Mouse (Mus musculus) layer of hippocampus, adult 6 months (tissue): ENCODE data around the gene Isoc2b. TPM values are rescaled to one million over a fixed set of nuclear protein-coding genes. Genes with fewer than 3 reads are reported as not detected.

ENCODE experiments used
- long read RNA-seq, 2 experiments: library from polyadenylated mRNA; unstranded; transcript quantifications; one replicate each; pipeline ENCODE4 v2.0.0; 2019 to 2020
- polyA plus RNA-seq: library from polyadenylated mRNA; unstranded; fragments of <200 nt; fragmentation: Nextera tagmentation; gene quantifications from 2 replicates; pipeline ENCODE4 v1.2.3, GENCODE M21; 2021

The Isoc2b gene
- 17.0 and 20.1 TPM in 2 replicates for polyA plus RNA-seq
- long read RNA-seq, experiment 1, transcript Isoc2b-201 (6 exons, 1,080 nt): major isoform, 9 of 19 reads
- long read RNA-seq, experiment 1, partial matches to known transcripts: 0 of 19 reads
- long read RNA-seq, experiment 1, other reads (novel, unspliced or antisense): 10 of 19 reads
- long read RNA-seq, experiment 2, partial matches to known transcripts: 0 of 11 reads
- long read RNA-seq, experiment 2, other reads (novel, unspliced or antisense): 7 of 11 reads

DNA sequence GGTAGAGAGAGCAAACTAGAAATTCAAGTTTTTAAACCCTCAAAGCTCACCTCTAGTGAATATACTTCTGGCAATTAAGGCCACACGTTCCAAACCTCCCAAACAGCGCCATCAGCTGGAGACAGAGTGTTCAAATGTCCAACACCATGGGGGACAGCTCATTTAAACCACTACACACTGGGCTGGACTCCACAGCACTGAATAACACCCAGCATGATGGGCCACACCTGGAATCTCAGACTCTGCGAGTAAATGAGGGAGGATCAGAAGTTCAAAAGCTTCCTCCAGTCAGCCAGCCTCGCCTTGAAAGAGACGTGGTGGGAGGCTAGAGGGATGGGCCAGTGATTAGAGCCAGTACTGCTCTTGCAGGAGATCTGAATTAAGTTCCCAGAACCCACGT lies at the start of gene Isoc2b:
Gene Isoc2b, minus strand, starts transcription at position 126 of the 400 bp plus-strand sequence.

DNA sequence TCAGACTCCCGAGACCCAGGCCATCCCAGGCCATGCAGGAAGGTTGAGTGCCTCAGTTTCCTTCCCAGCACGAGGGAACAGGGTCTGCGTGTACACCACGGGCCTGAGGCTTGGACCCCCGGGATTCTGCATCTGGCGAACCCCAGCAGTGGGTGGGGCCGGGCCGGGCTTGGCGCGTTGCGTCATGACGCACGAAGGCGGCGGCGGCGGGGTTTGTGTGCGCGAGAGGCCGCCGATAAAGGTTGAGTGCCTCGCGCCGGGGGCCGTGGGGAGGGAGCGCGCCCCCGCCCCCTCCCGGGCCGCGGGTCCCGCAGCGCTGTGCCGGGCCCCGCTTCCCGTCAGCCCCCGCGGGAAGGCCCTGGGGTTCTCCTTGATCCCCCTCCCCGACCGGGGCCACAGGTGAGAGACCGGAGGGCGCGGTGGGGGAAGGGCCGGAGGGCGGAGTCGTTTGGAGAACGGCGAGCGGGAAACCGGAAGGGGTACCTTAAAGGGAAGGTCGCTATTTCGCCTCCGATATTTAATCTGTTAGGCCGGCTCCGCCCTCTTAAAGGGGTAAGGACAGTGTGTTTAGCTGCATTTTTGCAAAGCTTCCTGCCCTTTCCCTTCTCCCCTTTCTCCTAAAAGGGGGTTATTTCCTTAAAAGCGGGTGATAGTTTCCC lies 45.1 kb upstream of the Isoc2b start, which contains the start of gene Zfp628:
Gene Zfp628, plus strand, starts transcription at position 211 of the 659 bp plus-strand sequence.

DNA sequence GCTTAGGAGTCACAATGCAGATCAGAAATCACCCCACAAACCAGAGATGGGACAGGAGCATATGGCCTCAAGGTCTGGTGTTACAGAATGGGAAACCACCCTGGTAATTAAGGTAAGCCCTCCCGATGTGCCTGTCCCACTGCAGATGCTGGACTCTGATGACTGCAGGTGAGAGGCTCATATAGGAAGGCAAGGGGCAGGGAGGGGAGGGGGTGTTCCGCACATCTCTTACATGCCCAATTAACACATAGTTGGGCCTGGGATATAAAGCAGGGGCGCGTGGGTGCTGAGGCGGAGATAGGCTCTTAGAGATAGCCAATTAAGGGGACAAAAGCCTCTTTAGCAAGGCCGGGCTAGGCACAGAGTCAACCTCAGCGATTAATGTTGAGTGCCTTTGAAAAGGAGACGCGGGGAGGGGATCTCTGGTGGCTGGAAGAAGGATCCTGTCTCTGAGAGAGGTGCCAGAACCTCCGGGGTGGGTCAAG lies 36.5 kb upstream of the Isoc2b start, which contains the start of gene Gm36210:
Gene Gm36210, minus strand, starts transcription at position 51 of the 485 bp plus-strand sequence.

DNA sequence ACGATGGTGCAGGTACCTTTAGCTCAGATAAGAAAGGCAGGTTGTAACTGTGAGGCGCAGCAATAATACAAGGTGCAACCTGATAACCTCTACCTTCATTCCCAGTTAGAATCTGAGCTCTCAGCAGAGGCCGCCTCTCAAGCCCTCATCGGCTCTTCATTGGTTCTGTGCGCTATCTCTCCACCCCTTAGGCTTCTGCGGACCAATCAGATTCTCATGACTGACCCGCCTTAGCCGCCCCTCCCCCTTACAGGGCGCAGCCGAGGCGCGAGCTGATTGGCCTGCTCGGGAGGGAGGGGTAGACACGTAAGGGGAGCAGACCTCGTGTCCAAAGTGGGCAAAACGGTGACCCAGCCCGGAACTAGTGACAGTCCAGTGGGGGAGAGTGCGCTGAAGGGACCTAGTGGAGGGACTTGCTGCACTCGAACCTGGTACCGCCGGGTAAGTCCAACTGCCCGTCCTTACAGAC lies 6.7 kb upstream of the Isoc2b start, which contains the start of gene Isoc2a:
Gene Isoc2a, plus strand, starts transcription at position 401 of the 469 bp plus-strand sequence.

DNA sequence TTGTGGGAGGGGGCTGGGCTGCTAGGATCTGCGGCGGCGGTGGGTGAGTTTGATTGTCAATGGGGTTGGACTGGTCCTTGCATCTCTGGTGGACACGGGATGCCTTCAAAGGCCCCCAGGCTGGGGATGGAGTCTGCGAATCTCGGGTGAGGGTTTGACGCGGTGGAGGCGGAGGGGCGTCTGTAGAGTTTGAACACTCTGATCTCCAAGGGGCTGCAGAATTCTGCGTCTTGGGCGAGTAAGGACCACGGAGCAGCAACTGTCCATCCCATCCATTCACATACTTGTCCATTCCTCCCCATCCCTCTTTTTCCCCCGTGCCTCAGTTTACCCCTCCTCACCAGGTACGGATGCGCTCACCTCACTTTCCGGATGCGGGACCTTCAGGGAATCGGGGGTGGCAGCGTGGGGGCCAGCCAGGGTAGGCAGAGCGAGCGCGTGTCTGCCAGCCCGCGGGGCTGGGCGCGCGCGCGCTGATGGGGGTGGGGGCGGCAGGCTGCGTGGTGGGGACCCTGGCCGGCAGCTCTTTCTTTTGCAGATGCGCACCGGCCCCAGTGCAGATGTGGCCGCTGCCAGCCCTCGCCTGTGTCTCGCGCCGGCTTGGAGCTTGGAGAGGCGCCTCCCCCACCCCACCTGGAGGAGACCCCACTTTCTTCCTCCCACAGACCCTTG lies 25.7 kb downstream of the Isoc2b start, which contains the start of gene Shisa7:
Gene Shisa7, minus strand, starts transcription at position 452 of the 672 bp plus-strand sequence.

DNA sequence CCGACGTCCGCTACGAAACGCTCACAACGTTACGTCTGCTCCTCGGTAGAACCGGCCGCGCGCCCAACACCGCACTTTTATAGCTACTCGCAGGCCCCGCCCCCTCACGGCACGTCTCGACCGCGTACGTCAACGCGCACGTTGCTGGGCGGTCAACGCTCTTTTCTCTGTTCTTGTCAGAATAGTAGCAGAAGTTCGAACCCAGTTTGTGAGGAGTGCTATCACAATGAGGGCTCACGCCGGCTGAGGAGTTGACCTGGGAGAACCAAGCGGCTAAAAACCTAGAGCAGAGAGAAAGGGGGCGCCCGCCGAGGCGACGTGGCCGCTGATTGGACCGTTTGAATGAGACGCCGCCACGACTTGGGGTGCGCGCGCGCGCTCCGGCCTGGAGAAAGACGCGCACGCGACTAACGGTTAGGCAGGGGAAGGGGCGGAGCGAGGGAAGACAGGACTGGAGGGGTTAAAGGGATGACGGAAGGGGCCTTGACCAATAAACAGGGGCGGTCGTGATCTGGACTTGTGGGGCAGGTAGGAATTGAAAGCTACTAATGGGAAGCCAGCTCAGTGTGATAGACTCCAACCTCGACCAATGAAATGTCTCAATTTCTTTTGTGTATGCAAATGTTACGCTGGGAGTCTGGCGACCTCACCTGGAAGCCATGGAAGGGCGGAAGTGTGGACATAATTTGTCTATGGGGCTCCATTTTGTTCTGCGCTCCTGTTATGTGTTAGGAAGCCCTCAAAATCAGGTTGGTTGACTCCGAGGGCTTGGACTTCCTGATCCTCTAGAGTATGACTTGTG lies 57.6 kb downstream of the Isoc2b start, which contains the start of gene Ube2s:
Gene Ube2s, minus strand, starts transcription at position 288 of the 802 bp plus-strand sequence.

Other genes starting within 250 kb of the Isoc2b start
- gene Tmem86b, start 238.8 kb downstream of the Isoc2b start, polyA plus RNA-seq: 0.38 TPM in 1 of 2 replicates, not detected in the other
- gene Ppp6r1, start 211.2 kb downstream of the Isoc2b start, polyA plus RNA-seq: 3.4 and 5.9 TPM in 2 replicates
- gene Hspbp1, start 185.2 kb downstream of the Isoc2b start, polyA plus RNA-seq: 137 and 145 TPM in 2 replicates
- gene Brsk1, start 179.7 kb downstream of the Isoc2b start, polyA plus RNA-seq: 3.8 and 6.0 TPM in 2 replicates
- gene Tmem150b, start 145.0 kb downstream of the Isoc2b start, polyA plus RNA-seq: not detected in 2 replicates
- 4.3 and 4.5 TPM in 2 replicates for gene Kmt5c, start 130.1 kb downstream of the Isoc2b start, polyA plus RNA-seq
- gene Cox6b2, start 117.2 kb downstream of the Isoc2b start, polyA plus RNA-seq: 19.8 and 42.8 TPM in 2 replicates
- not detected in 2 replicates for gene Fam71e2, start 99.0 kb downstream of the Isoc2b start, polyA plus RNA-seq
- gene Il11, start 87.4 kb downstream of the Isoc2b start, polyA plus RNA-seq: 0.18 and 0.45 TPM in 2 replicates
- not detected in 2 replicates for gene Tmem190, start 87.3 kb downstream of the Isoc2b start, polyA plus RNA-seq
- 7.2 and 9.5 TPM in 2 replicates for gene Tmem238, start 80.6 kb downstream of the Isoc2b start, polyA plus RNA-seq
- 1,085 and 1,204 TPM in 2 replicates for gene Rpl28, start 77.4 kb downstream of the Isoc2b start, polyA plus RNA-seq
- 16.3 and 20.3 TPM in 2 replicates for gene Ube2s, start 57.7 kb downstream of the Isoc2b start, polyA plus RNA-seq
- gene Shisa7, start 25.6 kb downstream of the Isoc2b start, polyA plus RNA-seq: 11.7 and 13.1 TPM in 2 replicates
- gene Isoc2a, start 6.9 kb upstream of the Isoc2b start, polyA plus RNA-seq: 0.87 and 0.94 TPM in 2 replicates
- 0.14 and 0.29 TPM in 2 replicates for gene Gm36210, start 36.3 kb upstream of the Isoc2b start, polyA plus RNA-seq
- 0.75 and 0.93 TPM in 2 replicates for gene Zfp628, start 45.0 kb upstream of the Isoc2b start, polyA plus RNA-seq
- gene Nat14, start 51.8 kb upstream of the Isoc2b start, polyA plus RNA-seq: 136 and 147 TPM in 2 replicates
- 0.04 and 0.05 TPM in 2 replicates for gene Ssc5d, start 55.5 kb upstream of the Isoc2b start, polyA plus RNA-seq
- 0.31 and 0.74 TPM in 2 replicates for gene Sbk2, start 94.1 kb upstream of the Isoc2b start, polyA plus RNA-seq
- gene Sbk3, start 100.9 kb upstream of the Isoc2b start, polyA plus RNA-seq: 0.08 and 0.15 TPM in 2 replicates
- gene Zfp579, start 125.9 kb upstream of the Isoc2b start, polyA plus RNA-seq: 6.2 and 8.0 TPM in 2 replicates
- 11.0 and 13.9 TPM in 2 replicates for gene Zfp524, start 144.2 kb upstream of the Isoc2b start, polyA plus RNA-seq
- 13.3 and 16.7 TPM in 2 replicates for gene Fiz1, start 144.4 kb upstream of the Isoc2b start, polyA plus RNA-seq
- gene Gm44973, start 145.2 kb upstream of the Isoc2b start, polyA plus RNA-seq: 0.31 TPM in 1 of 2 replicates, not detected in the other
- 1.5 and 2.0 TPM in 2 replicates for gene Zfp865, start 150.1 kb upstream of the Isoc2b start, polyA plus RNA-seq
- 65.2 and 75.8 TPM in 2 replicates for gene Ccdc106, start 150.3 kb upstream of the Isoc2b start, polyA plus RNA-seq
- not detected in 2 replicates for gene 4632433K11Rik, start 163.9 kb upstream of the Isoc2b start, polyA plus RNA-seq
- gene Zfp784, start 168.2 kb upstream of the Isoc2b start, polyA plus RNA-seq: 3.1 and 3.3 TPM in 2 replicates
- gene Zfp580, start 181.3 kb upstream of the Isoc2b start, polyA plus RNA-seq: 4.2 and 4.7 TPM in 2 replicates
- gene U2af2, start 191.9 kb upstream of the Isoc2b start, polyA plus RNA-seq: 5.4 and 5.7 TPM in 2 replicates
- gene Epn1, start 210.0 kb upstream of the Isoc2b start, polyA plus RNA-seq: 65.5 and 92.3 TPM in 2 replicates
- gene Rfpl4, start 246.7 kb upstream of the Isoc2b start, polyA plus RNA-seq: not detected in 2 replicates